Comparison of ENCODE assay signal across 21 mouse cellular contexts in genomic region chr7:135059071-135059470, GRCm38 (mm10).
DNase-seq lines count a peak whose midpoint lies in the region; ATAC-seq lines count a peak whose summit lies in the region.
"Had no signal": no experiment of that assay in that cellular context is flagged by ENCODE, and none has a peak within 500 bp of the region (broad histone marks: within the 10 kb centered on the region; RNA-seq: fewer than 3 reads in every experiment).

No protein-coding gene starts in this region.

- no peaks in the 10 kb centered on the region for H3K27me3 ChIP-seq in midbrain, embryonic 10.5 days (ENCODE audit: low read depth, poor library complexity, severe bottlenecking)
- no peaks in the 10 kb centered on the region for H3K27me3 ChIP-seq in limb, embryonic 10.5 days (ENCODE audit: low read depth, poor library complexity, severe bottlenecking)
- H3K27me3 ChIP-seq: limb, embryonic 13.5 days; midbrain, embryonic 12.5 days; neural tube, embryonic 13.5 days; Patski had no signal

- WGBS in midbrain, embryonic 10.5 days = 92% methylated on average over 4 of the region's 4 CpGs
- 86% methylated on average over 4 of the region's 4 CpGs for WGBS in limb, embryonic 10.5 days

- H3K4me3 ChIP-seq in midbrain, embryonic 10.5 days = no peak overlapping the region
- no peak overlapping the region for H3K4me3 ChIP-seq in limb, embryonic 10.5 days
- H3K4me3 ChIP-seq: forebrain, embryonic 10.5 days; heart, adult 2 months; limb, embryonic 13.5 days; midbrain, embryonic 12.5 days; neural tube, embryonic 13.5 days had no signal

- H3K36me3 ChIP-seq in midbrain, embryonic 10.5 days = no peaks in the 10 kb centered on the region
- H3K36me3 ChIP-seq in limb, embryonic 10.5 days = peaks cover 11% of the 10 kb centered on the region
- H3K36me3 ChIP-seq: midbrain, embryonic 12.5 days; neural tube, embryonic 13.5 days had no signal

- no peaks in the 10 kb centered on the region for H3K9me3 ChIP-seq in midbrain, embryonic 10.5 days (replicated peaks)
- no peaks in the 10 kb centered on the region for H3K9me3 ChIP-seq in limb, embryonic 10.5 days (replicated peaks)
- H3K9me3 ChIP-seq: forebrain, embryonic 10.5 days had no signal

- ATAC-seq in frontal cortex, adult (ENCODE audit: low TSS enrichment) = peak; percentile 44
- ATAC-seq: lung, postnatal 0 days; Patski had no signal

- DNase-seq in frontal cortex, postnatal 25 days (ENCODE audit: low spot score in 2 of 2) = no peak
- DNase-seq in Muller cell, postnatal 12 days (ENCODE audit: inconsistent ontology term) = peak; percentile 17
- peak; percentile 49 for DNase-seq in layer of hippocampus, adult 9-11 months
- peak; percentile 37 to 43 for DNase-seq in right cerebral cortex, postnatal 10 days (ENCODE audit: low spot score in 2 of 2)
- no peak for DNase-seq in midbrain, embryonic 10.5 days (ENCODE audit: low spot score)
- no peak for DNase-seq in limb, embryonic 10.5 days (ENCODE audit: low spot score)
- DNase-seq in adrenal gland, postnatal 25 days = no peak
- DNase-seq: cerebellum, adult 2 months; gastrocnemius, postnatal 14 days; heart, adult 2 months; heart, postnatal 36 days; thymus, postnatal 14 days had no signal

- peaks cover 7% of the 10 kb centered on the region for H3K4me1 ChIP-seq in midbrain, embryonic 10.5 days
- H3K4me1 ChIP-seq in limb, embryonic 10.5 days = no peaks in the 10 kb centered on the region
- H3K4me1 ChIP-seq: midbrain, embryonic 12.5 days; neural tube, embryonic 13.5 days had no signal

- no peak overlapping the region for H3K27ac ChIP-seq in midbrain, embryonic 10.5 days (replicated peaks)
- no peak overlapping the region for H3K27ac ChIP-seq in limb, embryonic 10.5 days
- H3K27ac ChIP-seq: forebrain, embryonic 10.5 days; heart, adult 2 months; hindbrain, embryonic 14.5 days; limb, embryonic 13.5 days; liver, embryonic 14.5 days; midbrain, embryonic 12.5 days; neural tube, embryonic 13.5 days had no signal

Comparison
In these comparisons a context has a peak if more than half of its experiments do, and no peak if none do; other contexts are left out.
1. DNase-seq: peak in Muller cell, postnatal 12 days (single experiment), layer of hippocampus, adult 9-11 months (single experiment) and right cerebral cortex, postnatal 10 days (2 of 2); none in frontal cortex, postnatal 25 days (0 of 2), midbrain, embryonic 10.5 days (single experiment), limb, embryonic 10.5 days (single experiment) and adrenal gland, postnatal 25 days (single experiment).